Mouse (Mus musculus) adrenal gland, postnatal 25 days (tissue): ENCODE results near the gene Plekhb1. TPM values are rescaled to one million over a fixed set of nuclear protein-coding genes. Genes with fewer than 3 reads are reported as not detected.

ENCODE experiments used
- DNase-seq: peaks from one replicate; pipeline ENCODE4 v3.0.0; 2021; ENCODE audit warnings: mixed read lengths
- total RNA-seq: library from RNA; stranded (reverse); gene quantifications from 2 replicates; pipeline ENCODE4 v1.2.3, GENCODE M21; 2021

Gene Plekhb1
- total RNA-seq, 1 experiment from 2014 or later, result 3.3 TPM

DNA sequence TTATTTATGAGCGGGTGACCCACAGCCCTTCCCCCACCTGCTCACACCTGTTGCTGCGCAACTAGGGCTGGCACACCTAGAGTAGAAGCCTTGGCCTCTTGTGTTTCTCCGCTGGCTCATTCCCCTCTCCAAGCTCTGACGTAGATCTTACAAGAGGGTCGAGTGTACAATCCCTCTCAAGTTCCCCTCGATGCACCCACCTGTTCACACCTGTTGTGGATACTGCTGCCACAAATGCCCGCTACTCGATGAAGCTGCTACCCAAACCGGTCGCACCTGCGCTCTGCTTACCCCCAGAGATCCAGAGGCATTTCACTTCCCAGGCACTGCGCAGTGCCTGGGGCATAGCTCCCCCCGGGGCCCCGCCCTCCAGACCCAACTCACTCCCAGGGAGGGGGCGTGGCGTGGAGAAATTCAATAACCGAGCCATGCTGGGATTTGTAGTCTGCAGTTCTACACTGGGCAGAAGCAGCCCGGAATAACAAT is 4.1 kb downstream of the Plekhb1 start:
- DNase-seq, result peak; percentile 24

DNA sequence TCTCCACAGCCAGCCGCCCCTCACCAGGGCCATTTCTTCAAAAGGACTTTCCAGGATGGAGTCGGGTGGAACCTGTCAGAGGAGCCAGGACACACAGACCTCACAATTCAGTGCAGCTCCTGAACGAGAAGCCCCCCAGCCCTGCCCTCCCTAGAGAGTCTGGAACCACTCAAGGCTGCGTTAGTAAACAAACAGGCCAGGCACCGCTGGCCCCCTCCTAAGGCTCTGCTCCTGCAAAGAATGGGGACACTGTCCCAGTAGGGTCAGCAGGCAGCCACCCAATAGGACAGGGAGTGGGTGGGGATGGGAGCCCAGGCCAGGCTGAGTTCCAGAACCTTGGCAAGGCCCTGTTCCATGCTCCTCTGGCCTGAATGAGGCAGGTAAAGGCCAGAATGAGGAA is 5.5 kb downstream of the Plekhb1 start:
- no peak for DNase-seq

DNA sequence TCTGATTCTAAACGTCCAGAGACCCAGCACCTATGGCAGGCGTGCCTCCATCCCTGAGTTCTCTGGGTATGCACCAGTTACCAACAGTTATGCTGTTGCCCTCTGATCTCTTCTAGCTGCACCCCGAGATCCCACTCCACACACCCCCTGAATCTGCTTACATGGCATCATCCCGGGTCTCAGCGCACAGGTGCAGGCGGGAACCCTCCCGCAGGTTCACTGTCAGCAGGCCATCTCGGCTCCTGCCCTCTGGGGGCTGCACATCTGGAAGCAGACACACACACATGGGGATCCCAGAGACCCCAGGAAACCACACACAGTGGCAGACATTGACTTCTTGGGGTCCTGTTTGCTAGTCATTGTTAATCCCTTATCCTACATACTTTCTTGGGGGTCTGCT is 7.8 kb downstream of the Plekhb1 start:
- no peak for DNase-seq

DNA sequence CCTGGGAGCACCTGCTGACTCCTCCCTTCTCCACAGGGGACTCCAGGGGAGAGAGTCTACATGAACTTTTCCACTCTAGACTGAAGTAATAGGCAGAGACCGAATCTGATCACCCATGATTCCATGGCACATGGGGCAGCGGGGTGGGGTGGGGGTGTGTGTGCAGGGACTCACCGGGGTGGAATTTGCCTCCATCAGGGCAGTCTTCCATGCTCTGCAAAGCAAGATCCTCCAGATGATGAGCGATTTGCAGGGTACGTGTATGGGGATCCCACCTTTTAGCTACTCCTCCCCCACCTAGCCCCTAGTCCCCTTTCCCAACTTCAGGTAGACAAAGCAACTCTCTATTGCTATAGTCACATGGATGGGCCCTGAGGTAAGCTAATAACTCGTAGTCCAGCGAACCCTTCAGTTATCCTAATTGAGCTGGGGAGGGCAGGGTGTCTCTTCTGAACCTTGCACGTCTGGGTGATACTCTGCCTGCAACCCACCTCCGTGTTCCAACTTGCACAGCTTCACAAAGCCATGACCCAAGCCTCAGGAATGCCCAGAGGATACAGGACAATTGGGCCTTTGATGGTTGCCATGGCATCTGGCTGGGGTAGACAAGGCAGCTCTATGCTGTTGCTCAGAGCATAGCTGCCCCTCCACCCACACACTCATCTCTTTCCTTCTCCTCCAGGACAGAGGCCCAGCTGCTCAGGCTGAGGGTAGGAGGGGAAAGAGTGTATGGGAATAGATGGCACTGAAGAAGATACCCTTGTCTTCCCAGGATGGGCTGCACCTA is 8.5 kb downstream of the Plekhb1 start:
- DNase-seq, result no peak

DNA sequence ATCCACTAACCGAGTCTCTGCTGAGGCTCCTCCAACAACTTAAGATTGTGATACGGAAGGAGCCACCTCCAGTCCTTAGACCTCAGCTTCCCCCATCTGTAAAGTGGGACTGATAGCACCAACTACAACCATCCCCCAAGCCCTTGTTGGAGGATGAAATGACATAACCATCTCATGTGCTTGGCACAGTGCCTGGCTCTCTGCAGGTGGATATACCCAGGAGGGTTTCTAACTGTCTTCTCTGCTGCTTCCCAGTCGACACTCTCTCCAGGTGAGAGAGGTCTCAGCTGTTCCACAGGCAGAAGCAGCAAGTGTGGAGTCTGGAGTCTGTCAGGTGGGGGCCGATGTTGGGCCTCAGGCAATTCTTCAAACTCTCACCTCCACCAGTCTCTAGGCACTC is 11.2 kb downstream of the Plekhb1 start:
- DNase-seq, result no peak

DNA sequence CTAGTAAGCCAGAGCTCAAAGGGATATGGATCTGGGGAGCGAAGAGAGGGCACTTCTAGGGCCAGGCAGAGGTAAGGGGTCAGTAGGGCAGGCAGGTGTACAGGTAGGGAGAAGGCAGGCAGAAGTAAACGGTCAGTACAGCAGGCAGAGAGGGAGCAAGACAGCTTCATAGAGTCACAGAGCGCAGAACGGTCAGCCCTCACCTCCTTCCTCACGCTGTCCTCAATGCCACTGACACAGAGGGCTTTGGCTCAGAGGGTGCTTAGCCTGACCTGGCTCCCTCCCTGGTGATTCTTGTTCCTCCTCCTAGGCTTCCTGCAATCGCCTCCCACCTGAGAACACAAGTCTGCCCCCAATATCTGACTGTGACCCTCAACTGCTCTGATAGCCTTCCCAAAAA is 11.8 kb downstream of the Plekhb1 start:
- DNase-seq, result no peak

DNA sequence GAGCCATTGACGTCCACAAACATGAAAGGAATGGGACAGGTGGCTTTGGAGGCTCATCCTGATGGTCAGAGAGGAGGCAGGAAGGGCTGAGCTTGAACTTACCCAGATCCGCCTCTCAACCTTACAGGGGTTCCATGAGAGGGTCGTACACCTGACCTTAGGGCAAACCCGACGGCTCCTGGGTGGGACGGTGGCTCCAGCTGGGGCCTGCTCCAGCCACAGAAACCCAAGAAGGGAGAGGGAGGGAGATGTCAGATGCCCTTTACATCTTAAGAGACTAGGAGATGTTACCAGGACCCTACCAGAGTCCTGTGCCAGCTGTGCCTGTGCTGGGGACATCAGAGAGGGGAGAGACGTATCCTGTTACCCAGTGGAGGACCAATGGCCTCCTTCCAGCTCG is 12.4 kb downstream of the Plekhb1 start:
- DNase-seq, result no peak

DNA sequence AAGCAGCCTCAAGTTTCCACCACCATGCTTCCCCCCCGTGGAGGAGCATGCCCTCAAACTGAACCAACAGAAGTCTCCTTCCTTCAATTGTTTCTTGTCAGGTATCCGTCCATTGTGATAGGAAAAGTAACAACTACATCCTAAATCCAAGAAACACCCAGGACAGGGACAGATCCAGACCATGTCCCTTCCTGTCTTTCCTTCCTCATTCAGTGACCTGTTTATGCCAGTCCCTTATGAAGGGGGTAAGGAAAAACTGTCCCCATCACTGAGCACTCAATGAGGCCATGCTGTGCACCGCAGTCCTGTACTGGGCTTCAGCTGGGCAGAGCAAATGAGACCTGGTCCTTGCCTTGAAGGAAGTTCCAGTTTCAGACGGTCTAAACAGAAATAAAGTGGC is 13.1 kb downstream of the Plekhb1 start:
- no peak for DNase-seq

DNA sequence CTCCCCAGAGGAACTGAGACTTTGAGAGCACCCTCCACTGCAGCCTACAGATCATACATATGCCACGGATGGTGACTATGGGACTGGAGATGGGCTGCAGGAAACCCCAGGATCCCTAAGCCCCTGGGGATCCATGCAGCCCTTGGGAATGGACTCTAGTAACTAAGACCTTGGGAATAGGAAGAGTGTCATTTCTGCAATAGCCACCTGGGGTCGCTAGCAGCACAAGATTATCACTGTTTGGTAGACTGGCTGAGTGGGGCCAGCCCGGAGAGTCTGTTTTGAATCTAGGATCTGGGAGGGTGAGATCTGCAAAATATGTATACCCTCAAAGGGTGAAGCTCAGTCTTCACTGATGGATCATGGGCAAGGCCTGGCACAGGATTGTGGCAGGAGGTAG is 17.1 kb downstream of the Plekhb1 start:
- DNase-seq, result peak; percentile 55

DNA sequence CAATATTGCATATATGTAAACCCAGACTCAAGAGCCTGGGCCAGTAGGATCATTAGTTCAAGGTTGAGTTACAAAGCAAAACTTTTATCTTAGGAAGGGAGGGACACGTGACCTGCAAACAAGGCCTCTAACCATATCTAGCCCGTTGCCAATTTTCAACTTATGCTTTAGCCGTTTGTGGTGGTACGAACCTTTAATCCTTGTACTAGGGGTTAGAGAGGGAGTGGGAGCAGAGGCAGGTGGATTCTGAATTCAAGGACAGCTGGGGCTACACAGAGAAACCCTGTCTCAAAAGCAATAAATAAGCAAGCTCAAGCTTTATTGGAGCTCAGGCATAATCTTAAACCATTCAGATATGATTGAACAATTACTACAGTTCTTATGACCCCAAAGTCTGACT is 19.8 kb downstream of the Plekhb1 start:
- DNase-seq, result no peak

DNA sequence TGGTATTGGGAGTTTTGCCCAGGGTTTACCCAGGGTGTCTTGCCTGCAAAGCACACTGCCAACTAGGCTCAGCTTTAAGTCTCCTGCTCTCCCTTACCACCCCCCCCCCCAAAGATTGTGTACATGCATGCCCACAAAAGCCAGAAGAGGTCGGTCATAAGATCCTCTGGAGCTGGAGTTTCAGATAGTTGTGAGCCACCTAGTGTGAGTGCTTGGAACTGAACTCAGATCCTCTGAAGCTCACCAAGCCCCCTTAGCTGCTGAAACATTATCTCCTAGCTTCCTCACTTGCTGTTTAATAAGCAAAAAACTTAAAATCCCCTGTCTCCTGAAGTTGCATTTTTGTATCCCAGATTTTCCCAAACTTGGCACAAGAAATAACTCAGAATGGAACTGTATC is 24.6 kb downstream of the Plekhb1 start:
- no peak for DNase-seq

DNA sequence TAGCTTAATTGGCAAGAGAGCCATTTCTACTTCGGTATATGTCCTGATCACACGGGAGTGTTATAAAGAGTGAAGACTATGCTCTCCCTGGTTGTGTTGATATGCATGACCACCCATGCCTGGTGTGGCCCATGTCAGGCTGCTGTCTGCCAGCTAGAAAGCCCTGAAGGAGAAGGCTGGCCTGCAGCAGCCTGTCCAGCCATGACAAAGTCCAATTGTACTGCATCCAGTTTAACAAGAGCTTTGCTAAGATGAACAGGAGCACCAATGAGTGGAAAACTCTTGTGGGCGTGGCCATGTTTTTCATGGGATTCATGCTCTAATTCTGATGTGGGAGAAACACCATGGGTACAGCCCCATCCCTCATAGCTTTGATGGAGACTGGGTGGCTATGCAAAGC is 37.7 kb downstream of the Plekhb1 start:
- DNase-seq, result no peak

DNA sequence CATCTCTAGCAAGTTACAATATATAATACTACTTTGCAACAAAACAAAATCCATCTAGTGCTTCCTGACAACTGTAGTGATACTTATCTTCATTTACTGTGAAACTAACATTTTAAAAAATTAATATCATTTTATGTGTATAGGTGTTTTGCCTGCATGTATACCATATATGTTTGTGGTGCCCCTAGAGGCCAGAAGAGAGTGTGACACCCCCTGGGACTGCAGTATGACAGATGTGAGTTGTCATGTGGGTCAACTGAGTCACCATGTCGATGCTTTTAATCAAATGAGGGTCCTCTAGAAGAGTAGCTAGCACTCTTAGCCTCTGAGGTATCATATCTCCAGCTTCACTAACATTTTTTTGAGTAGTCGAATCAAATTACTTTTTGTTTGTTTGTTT is 39.9 kb downstream of the Plekhb1 start:
- DNase-seq, result no peak

DNA sequence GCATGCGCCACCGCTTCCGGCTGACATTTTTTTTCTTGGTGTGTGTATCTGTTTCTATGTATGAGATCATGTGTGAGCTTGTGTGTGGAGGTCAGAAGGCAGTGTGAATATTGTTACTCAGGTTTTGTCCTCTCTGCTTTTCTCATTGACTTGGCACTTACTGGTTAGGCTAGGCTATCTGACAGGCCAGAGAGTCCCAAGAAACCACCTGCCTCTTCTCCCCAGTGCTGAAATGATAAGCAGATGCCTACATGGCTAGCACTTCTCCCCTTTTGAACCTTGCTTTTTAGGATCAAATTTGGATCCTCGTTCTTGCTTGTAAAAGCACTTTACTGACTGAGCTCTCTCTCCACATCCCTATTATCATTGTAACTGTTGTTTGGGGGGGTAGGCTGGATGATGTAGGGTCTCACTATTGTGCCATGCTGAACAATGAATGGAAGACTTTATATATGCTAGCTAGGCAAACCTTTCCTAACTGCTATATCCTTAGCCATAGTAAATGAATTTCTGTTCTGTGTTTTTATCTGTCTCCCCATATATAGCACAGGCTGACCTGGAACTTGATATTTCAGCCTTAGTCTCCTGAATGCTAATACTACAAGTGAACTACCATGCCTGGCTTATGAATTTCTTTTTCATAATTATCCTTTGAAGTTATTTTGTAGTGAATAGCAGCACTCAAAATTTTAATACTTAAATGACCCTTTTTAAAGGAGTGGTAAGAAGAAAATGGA is 45.9 kb downstream of the Plekhb1 start:
- DNase-seq, result no peak

DNA sequence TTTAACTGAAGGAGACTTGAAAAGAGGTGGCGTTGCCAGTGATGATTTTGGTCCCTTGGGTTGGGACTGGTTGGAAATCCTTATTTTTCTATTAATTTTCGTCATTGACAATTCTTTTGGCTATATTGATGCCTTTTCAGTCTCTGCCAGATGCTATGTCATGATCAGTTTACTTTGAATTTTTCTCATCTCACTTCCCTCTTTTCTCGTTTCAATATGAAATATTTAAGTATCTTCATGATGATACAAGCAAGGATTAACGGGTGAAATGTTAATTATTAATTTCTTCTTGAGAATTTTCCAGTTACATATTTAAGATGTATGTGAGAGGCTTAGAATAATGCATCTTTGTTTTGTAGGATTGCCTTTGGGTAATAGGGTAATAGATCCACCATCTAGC is 53.3 kb downstream of the Plekhb1 start:
- no peak for DNase-seq

DNA sequence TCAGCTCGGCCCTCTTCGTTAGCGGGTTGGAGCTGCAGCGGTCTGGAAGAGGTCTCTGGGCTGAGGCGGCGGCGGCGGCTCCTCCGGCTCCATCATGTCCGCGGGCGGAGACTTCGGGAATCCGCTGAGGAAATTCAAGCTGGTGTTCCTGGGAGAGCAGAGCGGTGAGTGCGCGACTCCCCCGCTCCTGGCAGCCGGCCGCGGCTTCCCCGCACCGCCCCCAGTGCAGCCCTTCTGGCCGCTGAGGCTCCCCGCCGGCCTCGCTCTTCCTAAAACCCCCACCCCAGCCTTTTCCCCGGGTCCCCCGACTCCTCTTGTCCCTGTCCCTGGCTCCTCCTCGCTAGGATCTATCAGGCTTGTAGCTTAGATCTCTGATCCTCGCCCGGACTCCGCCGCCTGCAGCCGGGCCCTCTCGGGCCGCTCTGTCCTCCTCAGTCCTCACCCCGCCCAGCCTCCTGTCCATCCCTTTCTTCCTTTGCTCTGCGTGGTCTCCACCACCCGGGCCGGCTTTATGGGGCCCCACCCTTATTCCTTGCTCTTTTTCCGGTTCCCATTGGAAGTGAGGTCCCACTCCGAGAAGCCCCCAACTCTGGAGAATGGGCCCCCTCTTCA is 54.0 kb downstream of the Plekhb1 start, which contains the start of gene Mrpl48:
Gene Mrpl48 (minus strand): TSS at position 172 of the 612 bp plus-strand sequence.
- peak; percentile 68 for DNase-seq

DNA sequence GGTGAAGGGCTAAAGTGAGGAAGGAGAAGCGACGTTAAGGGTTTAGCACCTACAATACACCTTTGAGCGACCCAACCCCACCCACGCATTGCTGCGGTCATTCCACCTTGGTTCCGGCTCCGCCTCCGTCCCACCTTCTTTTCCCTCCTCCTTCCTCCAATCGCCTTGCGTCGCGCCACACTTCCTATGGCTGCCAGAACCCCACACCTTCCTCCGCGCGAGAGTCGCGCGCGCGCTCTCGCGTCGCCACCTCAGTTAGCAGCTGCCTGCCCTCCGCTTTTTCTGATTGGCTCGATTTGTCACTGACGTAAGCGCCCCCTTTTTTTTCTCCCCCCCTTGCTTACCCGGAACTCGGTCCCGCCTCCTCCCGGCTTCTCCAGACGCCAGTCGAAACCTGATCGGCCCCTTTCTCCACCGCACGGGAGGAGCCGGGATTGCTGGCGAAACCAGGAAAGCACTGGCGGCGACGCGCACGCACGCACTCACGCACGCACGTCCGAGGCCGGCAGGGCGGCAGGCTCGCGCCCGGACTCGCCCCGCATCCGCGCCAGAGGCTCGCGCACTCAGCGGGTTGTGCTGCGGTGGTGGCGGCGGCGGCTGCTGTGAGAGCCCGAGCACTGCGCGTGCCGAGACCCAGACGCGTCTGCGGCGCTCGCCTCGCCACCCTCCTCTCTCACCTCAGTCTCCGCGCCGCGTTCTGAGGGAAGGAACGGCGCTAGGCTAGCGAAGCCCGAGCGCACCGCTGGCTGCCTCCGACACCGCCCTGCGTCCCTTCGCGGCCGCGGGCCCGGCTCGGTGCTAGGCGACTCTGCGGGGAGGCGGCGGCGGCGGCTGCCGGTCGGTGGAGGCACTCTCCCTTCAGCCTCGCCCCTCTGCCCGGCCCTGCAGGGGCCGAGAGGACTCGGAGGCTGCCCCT is 54.7 kb downstream of the Plekhb1 start, which contains the start of gene Rab6a:
Gene Rab6a (plus strand): TSS at position 197 of the 916 bp plus-strand sequence.
- DNase-seq, result peak; percentile 95

DNA sequence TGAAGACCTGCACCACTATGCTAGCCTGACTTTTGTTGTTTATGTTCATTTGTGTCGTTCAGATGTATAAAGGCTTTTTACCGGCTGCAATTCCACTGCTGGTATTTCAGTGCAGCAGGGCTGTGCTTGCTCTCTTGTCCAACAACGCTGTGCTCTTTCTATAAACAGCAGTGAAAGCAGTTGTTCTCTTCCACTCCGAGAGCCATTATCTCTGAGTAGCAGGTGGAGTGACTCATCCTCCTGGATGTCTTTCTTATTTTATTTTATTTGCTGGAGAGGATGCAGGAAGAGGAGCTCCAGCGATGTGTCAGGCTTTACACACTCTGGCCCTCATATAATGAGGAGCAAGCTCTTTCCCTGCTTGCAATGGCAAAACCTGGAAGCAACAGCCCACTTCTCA is 62.0 kb downstream of the Plekhb1 start:
- no peak for DNase-seq

DNA sequence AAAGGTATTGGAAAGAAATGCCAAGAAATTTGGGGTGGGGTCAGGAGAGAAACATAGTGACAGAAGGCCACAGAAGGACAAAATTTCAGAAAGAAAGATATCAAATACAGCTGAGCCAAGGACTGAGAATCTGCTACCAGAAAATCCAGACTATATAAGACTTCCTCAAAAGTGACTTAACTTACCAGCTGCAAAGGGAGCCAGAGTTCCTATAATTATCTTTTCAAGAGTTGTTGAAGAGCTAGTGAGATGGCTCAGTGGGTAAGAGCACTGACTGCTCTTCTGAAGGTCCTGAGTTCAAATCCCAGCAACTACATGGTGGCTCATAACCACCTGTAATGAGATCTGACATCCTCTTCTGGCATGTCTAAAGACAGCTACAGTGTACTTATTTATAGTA is 68.9 kb downstream of the Plekhb1 start:
- DNase-seq, result no peak
